Mouse (Mus musculus) ES-E14 (cell line): ENCODE results near the gene Angptl4.

ENCODE experiments used
- CHD2 ChIP-seq: IDR thresholded peaks from 2 replicates; pipeline ENCODE4 v1.6.1; 2014; ENCODE audit warnings: mild to moderate bottlenecking, low read depth, low read length, inconsistent platforms
- HCFC1 ChIP-seq: IDR thresholded peaks from 2 replicates; pipeline ENCODE4 v1.6.1; 2012; ENCODE audit warnings: low read length, inconsistent platforms, borderline replicate concordance; ENCODE audit not compliant: insufficient read depth
- MAFK ChIP-seq: IDR thresholded peaks from 2 replicates; pipeline ENCODE4 v1.6.1; 2014; ENCODE audit warnings: mild to moderate bottlenecking, low read depth, low read length, inconsistent platforms; ENCODE audit not compliant: insufficient read depth
- ZC3H11A ChIP-seq: IDR thresholded peaks from 2 replicates; pipeline ENCODE4 v1.6.1; 2012; ENCODE audit warnings: low read depth, mild to moderate bottlenecking, inconsistent platforms, low read length, borderline replicate concordance
- ZNF384 ChIP-seq: IDR thresholded peaks from 2 replicates; pipeline ENCODE4 v1.6.1; 2012; ENCODE audit warnings: low read depth, low read length, inconsistent platforms

- TF ChIP-seq HCFC1, result no peak
- no peak for TF ChIP-seq ZNF384
- TF ChIP-seq CHD2, result no peak
- TF ChIP-seq MAFK, result no peak
- TF ChIP-seq ZC3H11A, result no peak
Observed at GRCm38 (mm10) chr17:33808192-33808591, 26.6 kb upstream of the Angptl4 start.
